15 mouse cellular contexts compared by ENCODE assay signal in genomic region chr15:84321544-84322174, GRCm38 (mm10). TPM values are rescaled to one million over a fixed set of nuclear protein-coding genes. Genes with fewer than 3 reads are reported as not detected.
DNase-seq lines count a peak whose midpoint lies in the region; ATAC-seq and TF ChIP-seq lines count a peak whose summit lies in the region.
"Had no signal": no experiment of that assay in that cellular context is flagged by ENCODE, and none has a peak within 500 bp of the region (broad histone marks: within the 10 kb centered on the region; RNA-seq: fewer than 3 reads in every experiment).

No protein-coding gene starts in this region.

- peaks cover 9% of the 10 kb centered on the region; the same call in 1 of the 2 replicates for H3K27me3 ChIP-seq in heart, embryonic 12.5 days (replicated peaks)
- H3K27me3 ChIP-seq: hindbrain, embryonic 12.5 days; neural tube, embryonic 15.5 days had no signal

- 72% methylated on average over 8 of the region's 8 CpGs for WGBS in heart, embryonic 12.5 days
- WGBS in lung, adult 2 months: 67% methylated on average over 8 of the region's 8 CpGs

- no peak for ATAC-seq in heart, embryonic 12.5 days (ENCODE audit: insufficient number of reproducible peaks, low FRiP score)
- ATAC-seq in granulocyte monocyte progenitor cell, adult 5-6 weeks (replicated peaks; ENCODE audit: poor library complexity, severe bottlenecking): peak; percentile 72
- ATAC-seq: intestine, postnatal 0 days had no signal

- no peak for TF ChIP-seq CTCF in lung, adult 2 months (IDR thresholded peaks at IDR 0.05; ENCODE audit: insufficient read depth, low read length)
- TF ChIP-seq CTCF in bone marrow macrophage, adult 2 months (IDR thresholded peaks at IDR 0.05; ENCODE audit: low read depth, low read length): no peak

- peak; percentile 97 for DNase-seq in heart, adult 11 months
- peak; percentile 18 for DNase-seq in lung, postnatal 36 days
- DNase-seq in lung, adult 2 months: no peak
- no peak for DNase-seq in Muller cell, postnatal 12 days (ENCODE audit: inconsistent ontology term)
- DNase-seq: cerebellum, adult 8-10 months; embryo, embryonic 11 days; kidney, postnatal 10 days; lung, postnatal 4 days had no signal

- no peak overlapping the region for H3K27ac ChIP-seq in heart, embryonic 12.5 days (ENCODE audit: poor library complexity, severe bottlenecking)
- peak overlapping the region; percentile 84 for H3K27ac ChIP-seq in bone marrow macrophage, adult 2 months (ENCODE audit: insufficient read depth, low read depth, low read length)
- H3K27ac ChIP-seq: hindbrain, embryonic 12.5 days; limb, embryonic 10.5 days; neural tube, embryonic 15.5 days had no signal

- no peak overlapping the region for H3K4me3 ChIP-seq in heart, embryonic 12.5 days
- no peak overlapping the region for H3K4me3 ChIP-seq in lung, adult 2 months (replicated peaks; ENCODE audit: extremely low read depth, low read depth, low read length)
- H3K4me3 ChIP-seq in bone marrow macrophage, adult 2 months (ENCODE audit: insufficient read depth, low read length): no peak overlapping the region
- H3K4me3 ChIP-seq: hindbrain, embryonic 12.5 days; limb, embryonic 10.5 days; neural tube, embryonic 15.5 days had no signal

- no peak overlapping the region for H3K9ac ChIP-seq in heart, embryonic 12.5 days
- H3K9ac ChIP-seq: hindbrain, embryonic 12.5 days; neural tube, embryonic 15.5 days had no signal

- no peak for TF ChIP-seq POLR2A in lung, adult 2 months (IDR thresholded peaks at IDR 0.05; ENCODE audit: borderline replicate concordance, extremely low read depth, low read depth, low read length)
- TF ChIP-seq POLR2A in bone marrow macrophage, adult 2 months (IDR thresholded peaks at IDR 0.05; ENCODE audit: borderline replicate concordance, low read depth, low read length): no peak

- 0 out of 2 replicates have a peak, but pooled peaks cover 5% of the 10 kb centered on the region for H3K9me3 ChIP-seq in heart, embryonic 12.5 days (replicated peaks)
- H3K9me3 ChIP-seq: hindbrain, embryonic 12.5 days; limb, embryonic 10.5 days; neural tube, embryonic 15.5 days had no signal

- no peak overlapping the region for H3K4me2 ChIP-seq in heart, embryonic 12.5 days
- H3K4me2 ChIP-seq: hindbrain, embryonic 12.5 days; neural tube, embryonic 15.5 days had no signal

- H3K4me1 ChIP-seq in heart, embryonic 12.5 days (replicated peaks): no peaks in the 10 kb centered on the region
- H3K4me1 ChIP-seq in lung, adult 2 months (ENCODE audit: control insufficient read depth, insufficient read depth, low read length): no peaks in the 10 kb centered on the region
- peaks cover 47% of the 10 kb centered on the region for H3K4me1 ChIP-seq in bone marrow macrophage, adult 2 months (ENCODE audit: control insufficient read depth, insufficient read depth, low read length)
- H3K4me1 ChIP-seq: neural tube, embryonic 15.5 days had no signal

- H3K36me3 ChIP-seq in heart, embryonic 12.5 days: no peaks in the 10 kb centered on the region
- H3K36me3 ChIP-seq: hindbrain, embryonic 12.5 days; limb, embryonic 10.5 days; neural tube, embryonic 15.5 days had no signal

RNA-seq across cellular contexts. Expression of gene Parvg, which starts 2.2 kb away (rescaled TPM):
- polyA plus RNA-seq in heart, embryonic 12.5 days (2016; fragmentation: Nextera tagmentation; extraction: Ambion mirVana): 0.92 and 1.4 TPM in 2 replicates
- 8.6 and 10.7 TPM in 2 replicates for polyA plus RNA-seq in lung, adult 2 months (2012; rRNA removed)
- 2.0 and 3.3 TPM in 2 replicates for polyA plus RNA-seq in bone marrow macrophage, adult 2 months (2012; ENCODE audit: insufficient read depth, insufficient read length, missing spikeins)
- total RNA-seq in granulocyte monocyte progenitor cell, adult 5-6 weeks (2014; fragmentation: Nextera tagmentation): 154 and 178 TPM in 2 replicates
- 215 and 279 TPM in 2 replicates for total RNA-seq in granulocyte monocyte progenitor cell, adult 5-6 weeks (2017)

Comparison
In these comparisons a context has a peak if more than half of its experiments do, and no peak if none do; other contexts are left out.
1. DNase-seq: peak in heart, adult 11 months (single experiment) and lung, postnatal 36 days (single experiment); none in lung, adult 2 months (single experiment) and Muller cell, postnatal 12 days (single experiment).